Mouse (Mus musculus): Measurements from ENCODE around the gene Slc1a5.

The Slc1a5 gene

DNA sequence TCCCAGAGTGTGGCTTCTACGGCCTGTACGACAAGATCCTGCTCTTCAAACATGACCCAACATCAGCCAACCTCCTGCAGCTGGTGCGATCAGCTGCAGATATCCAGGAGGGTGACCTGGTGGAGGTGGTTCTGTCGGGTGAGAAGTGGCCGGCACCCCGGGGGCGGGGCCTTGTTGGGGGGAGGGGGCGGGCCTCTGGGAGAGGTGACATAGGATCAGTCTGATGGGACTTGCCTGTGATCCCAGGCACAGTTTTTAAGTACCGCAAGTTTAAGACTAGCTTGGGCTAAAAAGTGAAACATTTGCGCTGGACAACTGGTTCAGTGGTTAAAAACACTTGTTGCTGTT is 64.7 kb downstream of the Slc1a5 start:
- DNase-seq (ENCODE audit: low read depth, low spot score), result no peak

DNA sequence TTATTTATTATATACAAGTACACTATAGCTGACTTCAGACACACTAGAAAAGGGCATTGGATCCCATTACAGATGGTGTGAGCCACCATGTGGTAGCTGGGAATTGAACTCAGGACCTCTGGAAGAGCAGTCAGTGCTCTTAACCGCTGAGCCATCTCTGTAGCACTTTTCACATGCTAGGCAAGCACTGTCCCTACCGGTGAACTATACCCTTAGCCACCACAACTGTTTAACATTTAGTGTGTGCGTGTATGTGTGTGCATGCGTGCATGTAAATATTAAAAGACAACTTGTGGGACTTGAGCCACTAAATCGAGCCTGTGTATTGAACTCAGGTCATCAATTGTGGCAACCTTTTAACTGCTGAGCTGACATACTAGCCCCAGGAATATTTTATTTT is 65.6 kb downstream of the Slc1a5 start:
- no peak for DNase-seq (ENCODE audit: low read depth, low spot score)

GRCm38 (mm10) chr7:16847507-16847906 is 66.4 kb downstream of the Slc1a5 start:
- DNase-seq (ENCODE audit: low read depth, low spot score), result no peak

All from brain, adult 2 months (tissue).